Mouse (Mus musculus) E14TG2a.4 (cell line): Measurements from ENCODE around the gene Engase.

Experiments
- CTCF ChIP-seq: conservative IDR thresholded peaks from 2 replicates; pipeline ENCODE4 v1.5.1; 2014; ENCODE audit warnings: low read length
- NANOG ChIP-seq: IDR thresholded peaks from 2 replicates; pipeline ENCODE4 v1.6.1; 2014; ENCODE audit warnings: borderline replicate concordance, low read length, mixed read lengths
- POU5F1 ChIP-seq: IDR thresholded peaks from 2 replicates; pipeline ENCODE4 v1.6.1; 2014; ENCODE audit warnings: low read length, borderline replicate concordance

- TF ChIP-seq CTCF (no peak), POU5F1 (no peak), NANOG (no peak)
Observed at GRCm38 (mm10) chr11:118493458-118493857, 16.8 kb downstream of the Engase start.
